ENCODE assay signal across 8 mouse cellular contexts in the genomic region with DNA sequence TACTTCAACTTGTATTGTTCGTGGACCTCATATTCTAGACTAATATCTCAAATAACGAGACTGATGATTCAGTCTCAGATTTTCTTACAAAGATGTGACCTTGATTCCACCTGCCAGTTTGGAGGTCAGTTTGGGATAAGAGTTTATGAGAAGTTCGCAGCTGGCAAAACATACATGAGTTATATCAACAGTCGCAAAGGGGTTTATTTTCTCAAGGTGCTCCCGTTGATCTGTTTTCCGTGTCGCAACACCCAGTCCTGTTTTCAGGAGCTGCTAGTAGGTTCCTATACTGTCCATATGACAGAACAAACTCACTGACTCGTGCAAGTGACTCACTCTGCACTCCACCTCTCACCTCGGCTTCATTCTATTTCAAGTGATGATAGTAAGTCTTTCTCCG. TPM values are rescaled to one million over a fixed set of nuclear protein-coding genes. Genes with fewer than 3 reads are reported as not detected.
DNase-seq lines count a peak whose midpoint lies in the region; ATAC-seq and TF ChIP-seq lines count a peak whose summit lies in the region.

No protein-coding gene starts in this region.

- no peaks in the 10 kb centered on the region for H3K9me3 ChIP-seq in hindbrain, embryonic 13.5 days
- H3K9me3 ChIP-seq in midbrain, embryonic 14.5 days (ENCODE audit: control insufficient read depth, low read length): no peaks in the 10 kb centered on the region

- WGBS in hindbrain, embryonic 13.5 days: 60% methylated on average over 10 of the region's 10 CpGs
- 64% methylated on average over 10 of the region's 10 CpGs for WGBS in midbrain, embryonic 14.5 days

- no peaks in the 10 kb centered on the region for H3K27me3 ChIP-seq in testis, adult 2 months (ENCODE audit: control insufficient read depth, insufficient read depth, low read length)
- H3K27me3 ChIP-seq in hindbrain, embryonic 13.5 days: no peaks in the 10 kb centered on the region
- H3K27me3 ChIP-seq in midbrain, embryonic 14.5 days (ENCODE audit: control insufficient read depth, insufficient read depth, low read length): no peaks in the 10 kb centered on the region

- peak overlapping the region; percentile 59 for H3K4me2 ChIP-seq in hindbrain, embryonic 13.5 days
- peak overlapping the region; percentile 71 for H3K4me2 ChIP-seq in midbrain, embryonic 14.5 days (ENCODE audit: low read length)

- H3K36me3 ChIP-seq in testis, adult 2 months (ENCODE audit: control insufficient read depth, insufficient read depth, low read length): no peaks in the 10 kb centered on the region
- no peaks in the 10 kb centered on the region for H3K36me3 ChIP-seq in hindbrain, embryonic 13.5 days
- H3K36me3 ChIP-seq in midbrain, embryonic 14.5 days (ENCODE audit: control insufficient read depth, insufficient read depth, low read length): no peaks in the 10 kb centered on the region

- ATAC-seq in hindbrain, embryonic 13.5 days (ENCODE audit: low FRiP score): no peak
- no peak for ATAC-seq in midbrain, embryonic 14.5 days (ENCODE audit: low FRiP score, low TSS enrichment)

- H3K27ac ChIP-seq in testis, adult 2 months (ENCODE audit: control insufficient read depth, insufficient read depth, low read depth, low read length): peak overlapping the region; percentile 79
- H3K27ac ChIP-seq in hindbrain, embryonic 13.5 days: peak overlapping the region; percentile 81
- H3K27ac ChIP-seq in midbrain, embryonic 14.5 days (replicated peaks; ENCODE audit: low read depth, low read length): peak overlapping the region; percentile 77

- H3K4me3 ChIP-seq in testis, adult 2 months (ENCODE audit: control insufficient read depth, low read depth, low read length): peak overlapping the region; percentile 90
- H3K4me3 ChIP-seq in hindbrain, embryonic 13.5 days: peak overlapping the region; percentile 92
- H3K4me3 ChIP-seq in midbrain, embryonic 14.5 days (replicated peaks; ENCODE audit: low read depth, low read length): peak overlapping the region; percentile 100

- H3K9ac ChIP-seq in hindbrain, embryonic 13.5 days: peak overlapping the region; percentile 65
- no peak overlapping the region; the same call in 1 of the 2 replicates for H3K9ac ChIP-seq in midbrain, embryonic 14.5 days (replicated peaks; ENCODE audit: low read length)

- TF ChIP-seq CTCF in testis, adult 2 months (IDR thresholded peaks at IDR 0.05; ENCODE audit: control insufficient read depth, insufficient read depth, insufficient replicate concordance, low read depth, low read length): no peak

- DNase-seq in adrenal gland, postnatal 14 days: peak; percentile 36
- no peak for DNase-seq in adrenal gland, postnatal 25 days
- DNase-seq in testis, postnatal 10 days (ENCODE audit: low spot score): no peak
- no peak for DNase-seq in midbrain, embryonic 14.5 days
- DNase-seq in yolk sac, embryonic 10.5 days (ENCODE audit: low spot score): no peak
- no peak for DNase-seq in urinary bladder, postnatal 36 days (ENCODE audit: low spot score in 2 of 2)

- no peaks in the 10 kb centered on the region; the same call in 1 of the 2 replicates for H3K4me1 ChIP-seq in testis, adult 2 months (ENCODE audit: control insufficient read depth, insufficient read depth, low read length)
- peaks cover 22% of the 10 kb centered on the region for H3K4me1 ChIP-seq in hindbrain, embryonic 13.5 days (replicated peaks)
- H3K4me1 ChIP-seq in midbrain, embryonic 14.5 days (ENCODE audit: control insufficient read depth, insufficient read depth, low read length): peaks cover 26% of the 10 kb centered on the region

- no peak for TF ChIP-seq POLR2A in testis, adult 2 months (IDR thresholded peaks at IDR 0.05; ENCODE audit: control insufficient read depth, low read depth, low read length)

RNA-seq across cellular contexts. Expression of a gene that starts 24.4 kb away (rescaled TPM):
- 0.26 TPM in 1 of 2 replicates, not detected in the other for total RNA-seq in adrenal gland, postnatal 14 days (2021)
- 0.43 TPM in 1 of 2 replicates, not detected in the other for total RNA-seq in adrenal gland, postnatal 25 days (2021)
- not detected in 2 replicates for polyA plus RNA-seq in testis, adult 2 months (2012; rRNA removed)
- polyA plus RNA-seq in hindbrain, embryonic 13.5 days (2015; fragmentation: Nextera tagmentation; extraction: Ambion mirVana): 0.18 TPM in 1 of 2 replicates, not detected in the other
- not detected in 2 replicates for polyA plus RNA-seq in midbrain, embryonic 14.5 days (2014; fragmentation: Nextera tagmentation; extraction: Ambion mirVana)

RNA-seq across cellular contexts. Expression of a gene that starts 24.6 kb away (rescaled TPM):
- 155 and 156 TPM in 2 replicates for total RNA-seq in adrenal gland, postnatal 14 days (2021)
- 118 and 133 TPM in 2 replicates for total RNA-seq in adrenal gland, postnatal 25 days (2021)
- 7.7 and 11.3 TPM in 2 replicates for polyA plus RNA-seq in testis, adult 2 months (2012; rRNA removed)
- polyA plus RNA-seq in hindbrain, embryonic 13.5 days (2015; fragmentation: Nextera tagmentation; extraction: Ambion mirVana): 164 TPM in 2 replicates
- 186 and 201 TPM in 2 replicates for polyA plus RNA-seq in midbrain, embryonic 14.5 days (2014; fragmentation: Nextera tagmentation; extraction: Ambion mirVana)

Comparison
In these comparisons a context has a peak if more than half of its experiments do, and no peak if none do; other contexts are left out.
1. RNA of a gene that starts 24.6 kb away (polyA plus RNA-seq): 186 to 201 TPM in midbrain, embryonic 14.5 days and 164 TPM in hindbrain, embryonic 13.5 days; 7.7 to 11.3 TPM in testis, adult 2 months; every median in the first group is over 10 times any median in the second.
2. Peak in every context shown above with its lines, with median percentiles within 50 percentile points of each other: H3K27ac ChIP-seq and H3K4me3 ChIP-seq.